11 mouse cellular contexts compared by ENCODE assay signal in the genomic region with DNA sequence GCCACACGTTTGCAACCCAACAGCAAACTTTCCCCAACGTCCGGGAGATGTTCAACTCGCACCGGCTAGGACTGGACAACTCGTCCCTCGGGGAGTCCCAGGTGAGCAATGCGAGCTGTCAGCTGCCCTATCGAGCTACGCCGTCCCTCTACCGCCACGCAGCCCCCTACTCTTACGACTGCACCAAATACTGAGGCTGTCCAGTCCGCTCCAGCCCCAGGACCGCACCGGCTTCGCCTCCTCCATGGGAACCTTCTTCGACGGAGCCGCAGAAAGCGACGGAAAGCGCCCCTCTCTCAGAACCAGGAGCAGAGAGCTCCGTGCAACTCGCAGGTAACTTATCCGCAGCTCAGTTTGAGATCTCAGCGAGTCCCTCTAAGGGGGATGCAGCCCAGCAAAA. TPM values are rescaled to one million over a fixed set of nuclear protein-coding genes. Genes with fewer than 3 reads are reported as not detected.
DNase-seq lines count a peak whose midpoint lies in the region; ATAC-seq and TF ChIP-seq lines count a peak whose summit lies in the region.
"Had no signal": no experiment of that assay in that cellular context is flagged by ENCODE, and none has a peak within 500 bp of the region (broad histone marks: within the 10 kb centered on the region; RNA-seq: fewer than 3 reads in every experiment).

No protein-coding gene starts in this region.

- peak overlapping the region; percentile 85 for H3K4me3 ChIP-seq in gastrocnemius, adult 2 months
- peak overlapping the region; percentile 50 for H3K4me3 ChIP-seq in limb, embryonic 11.5 days (ENCODE audit: low read depth, low read length)
- H3K4me3 ChIP-seq in stomach, postnatal 0 days (ENCODE audit: low read depth, low read length) = peak overlapping the region; percentile 51

- no peaks in the 10 kb centered on the region for H3K36me3 ChIP-seq in limb, embryonic 11.5 days (ENCODE audit: control insufficient read depth, insufficient read depth, low read length)
- no peaks in the 10 kb centered on the region; the same call in 1 of the 2 replicates for H3K36me3 ChIP-seq in stomach, postnatal 0 days (ENCODE audit: control insufficient read depth, insufficient read depth, low read length)

- peaks cover 80% of the 10 kb centered on the region for H3K27me3 ChIP-seq in limb, embryonic 11.5 days (ENCODE audit: control insufficient read depth, insufficient read depth, low read length)
- H3K27me3 ChIP-seq in stomach, postnatal 0 days (ENCODE audit: control insufficient read depth, insufficient read depth, low read length) = peaks cover 27% of the 10 kb centered on the region

- WGBS in limb, embryonic 11.5 days = 1% methylated on average over 28 of the region's 28 CpGs
- 3% methylated on average over 28 of the region's 28 CpGs for WGBS in stomach, postnatal 0 days

- H3K9ac ChIP-seq in limb, embryonic 11.5 days (ENCODE audit: low read length) = peak overlapping the region; percentile 55; the same call in 1 of the 2 replicates
- no peak overlapping the region for H3K9ac ChIP-seq in stomach, postnatal 0 days (ENCODE audit: low read length)

- peaks cover 28% of the 10 kb centered on the region for H3K4me1 ChIP-seq in limb, embryonic 11.5 days (ENCODE audit: control insufficient read depth, insufficient read depth, low read length)
- H3K4me1 ChIP-seq in stomach, postnatal 0 days (replicated peaks; ENCODE audit: control insufficient read depth, insufficient read depth) = no peaks in the 10 kb centered on the region

- intact Hi-C loops in gastrocnemius, adult 2 months (cut with DNase I) = loop anchor here (5.0 kb wide), 1 partner anchor 99 kb away; no protein-coding TSS in a partner anchor
- intact Hi-C loops in gastrocnemius, postnatal 14 days (cut with DNase I; ENCODE audit: low total_unique reads) = loop anchor here (10.0 kb wide), 1 partner anchor 97 kb away; no protein-coding TSS in a partner anchor

- no peak overlapping the region for H3K27ac ChIP-seq in gastrocnemius, adult 2 months
- no peak overlapping the region for H3K27ac ChIP-seq in limb, embryonic 11.5 days (replicated peaks; ENCODE audit: low read depth, low read length)
- H3K27ac ChIP-seq in stomach, postnatal 0 days (replicated peaks) = no peak overlapping the region

- no peak for ATAC-seq in limb, embryonic 11.5 days (ENCODE audit: insufficient number of reproducible peaks, low FRiP score, low TSS enrichment, low read depth)
- no peak for ATAC-seq in stomach, postnatal 0 days (ENCODE audit: low FRiP score, low TSS enrichment)

- H3K9me3 ChIP-seq in limb, embryonic 11.5 days (ENCODE audit: control insufficient read depth, low read length) = no peaks in the 10 kb centered on the region
- 0 out of 2 replicates have a peak, but pooled peaks cover 3% of the 10 kb centered on the region for H3K9me3 ChIP-seq in stomach, postnatal 0 days (ENCODE audit: control insufficient read depth, low read length)

- no peak for TF ChIP-seq CTCF in gastrocnemius, adult 2 months (IDR thresholded peaks at IDR 0.05)
- TF ChIP-seq CTCF in stomach, postnatal 0 days (IDR thresholded peaks at IDR 0.05; ENCODE audit: low read depth) = no peak

- no peak for TF ChIP-seq EP300 in stomach, postnatal 0 days (optimal IDR thresholded peaks at IDR 0.05)

- DNase-seq in gastrocnemius, adult 2 months = no peak
- DNase-seq in gastrocnemius, postnatal 14 days = no peak
- DNase-seq in right cerebral cortex, postnatal 25 days = peak; percentile 12
- DNase-seq in right cerebral cortex, postnatal 4 days = no peak
- peak; percentile 71 for DNase-seq in limb, embryonic 11.5 days (ENCODE audit: low spot score)
- no peak for DNase-seq in stomach, postnatal 0 days (ENCODE audit: low spot score)
- DNase-seq in frontal cortex, postnatal 14 days (ENCODE audit: low spot score in 2 of 2) = no peak
- DNase-seq in thymus, adult 18-20 months = no peak
- DNase-seq: adrenal gland, postnatal 25 days; spleen, adult 18-20 months had no signal

- peak overlapping the region; percentile 88 for H3K4me2 ChIP-seq in limb, embryonic 11.5 days (ENCODE audit: low read depth, severe bottlenecking)
- peak overlapping the region; percentile 33 for H3K4me2 ChIP-seq in stomach, postnatal 0 days (replicated peaks; ENCODE audit: low read depth)

RNA-seq across cellular contexts. Expression of a gene that starts 1.9 kb away (rescaled TPM):
- total RNA-seq in gastrocnemius, adult 2 months (2021) = under 1 TPM; 0.20 TPM
- under 1 TPM; 0.33 to 0.45 TPM for total RNA-seq in gastrocnemius, postnatal 14 days (2021)
- 3.2 and 4.2 TPM in 2 replicates for polyA plus RNA-seq in limb, embryonic 11.5 days (2014; fragmentation: Nextera tagmentation; extraction: Ambion mirVana)
- polyA plus RNA-seq in stomach, postnatal 0 days (2015; fragmentation: Nextera tagmentation; extraction: Ambion mirVana) = 0.40 and 0.41 TPM in 2 replicates
- total RNA-seq: liver, adult 2 months had no signal

RNA-seq across cellular contexts. Expression of a gene that starts 9.7 kb away (rescaled TPM):
- 10 to 100 TPM; 16.2 to 17.9 TPM for total RNA-seq in gastrocnemius, adult 2 months (2021)
- 10 to 100 TPM; 12.5 to 13.0 TPM for total RNA-seq in gastrocnemius, postnatal 14 days (2021)
- polyA plus RNA-seq in limb, embryonic 11.5 days (2014; fragmentation: Nextera tagmentation; extraction: Ambion mirVana) = 61.9 and 64.6 TPM in 2 replicates
- polyA plus RNA-seq in stomach, postnatal 0 days (2015; fragmentation: Nextera tagmentation; extraction: Ambion mirVana) = 33.0 and 38.1 TPM in 2 replicates

RNA-seq across cellular contexts. Expression of a gene that starts 9.8 kb away (rescaled TPM):
- not detected for total RNA-seq in gastrocnemius, adult 2 months (2021)
- total RNA-seq in gastrocnemius, postnatal 14 days (2021) = under 1 TPM in 1 of 2 experiments, not detected in 1; 0.10 TPM
- polyA plus RNA-seq in limb, embryonic 11.5 days (2014; fragmentation: Nextera tagmentation; extraction: Ambion mirVana) = 0.07 TPM in 1 of 2 replicates, not detected in the other
- polyA plus RNA-seq in stomach, postnatal 0 days (2015; fragmentation: Nextera tagmentation; extraction: Ambion mirVana) = 2.8 and 2.9 TPM in 2 replicates
- total RNA-seq: liver, adult 2 months had no signal
- polyA plus RNA-seq: liver, adult 2 months had no signal

RNA-seq across cellular contexts. Expression of a gene that starts 33.7 kb away (rescaled TPM):
- total RNA-seq in gastrocnemius, adult 2 months (2021) = under 1 TPM; 0.10 to 0.14 TPM
- under 1 TPM; 0.14 to 0.18 TPM for total RNA-seq in gastrocnemius, postnatal 14 days (2021)
- polyA plus RNA-seq in limb, embryonic 11.5 days (2014; fragmentation: Nextera tagmentation; extraction: Ambion mirVana) = 0.27 and 0.65 TPM in 2 replicates
- polyA plus RNA-seq in stomach, postnatal 0 days (2015; fragmentation: Nextera tagmentation; extraction: Ambion mirVana) = 59.3 and 64.0 TPM in 2 replicates

Comparison
In these comparisons a context has a peak if more than half of its experiments do, and no peak if none do; other contexts are left out.
1. DNase-seq: peak in right cerebral cortex, postnatal 25 days (single experiment) and limb, embryonic 11.5 days (single experiment); none in gastrocnemius, adult 2 months (single experiment), gastrocnemius, postnatal 14 days (single experiment), right cerebral cortex, postnatal 4 days (single experiment), stomach, postnatal 0 days (single experiment), frontal cortex, postnatal 14 days (0 of 2) and thymus, adult 18-20 months (0 of 2).
2. Peak in every context shown above with its lines, with median percentiles within 50 percentile points of each other: H3K4me3 ChIP-seq.